16 mouse cellular contexts compared by ENCODE assay signal in genomic region chr2:71626404-71626803, GRCm38 (mm10).
DNase-seq lines count a peak whose midpoint lies in the region; ATAC-seq and TF ChIP-seq lines count a peak whose summit lies in the region.
"Had no signal": no experiment of that assay in that cellular context is flagged by ENCODE, and none has a peak within 500 bp of the region (broad histone marks: within the 10 kb centered on the region; RNA-seq: fewer than 3 reads in every experiment).

No protein-coding gene starts in this region.

- H3K4me3 ChIP-seq in forebrain, embryonic 13.5 days = no peak overlapping the region
- H3K4me3 ChIP-seq in forebrain, postnatal 0 days (ENCODE audit: low read depth, low read length) = no peak overlapping the region
- H3K4me3 ChIP-seq in midbrain, embryonic 10.5 days = no peak overlapping the region
- H3K4me3 ChIP-seq in midbrain, postnatal 0 days (ENCODE audit: low read depth, low read length) = no peak overlapping the region
- H3K4me3 ChIP-seq in intestine, postnatal 0 days (ENCODE audit: low read depth, low read length) = 0 out of 2 replicates have a peak overlapping the region, but pooled peaks have one; percentile 5
- no peak overlapping the region for H3K4me3 ChIP-seq in stomach, embryonic 16.5 days (replicated peaks; ENCODE audit: low read length)
- H3K4me3 ChIP-seq: embryonic facial prominence, embryonic 12.5 days; forebrain, embryonic 12.5 days; liver, embryonic 12.5 days had no signal

- no peaks in the 10 kb centered on the region for H3K27me3 ChIP-seq in forebrain, embryonic 13.5 days
- no peaks in the 10 kb centered on the region for H3K27me3 ChIP-seq in forebrain, postnatal 0 days (ENCODE audit: insufficient read depth, low read length)
- peaks cover 52% of the 10 kb centered on the region for H3K27me3 ChIP-seq in midbrain, embryonic 10.5 days (ENCODE audit: low read depth, poor library complexity, severe bottlenecking)
- H3K27me3 ChIP-seq in midbrain, postnatal 0 days (ENCODE audit: insufficient read depth, low read length) = no peaks in the 10 kb centered on the region
- H3K27me3 ChIP-seq in intestine, postnatal 0 days (replicated peaks; ENCODE audit: control insufficient read depth, insufficient read depth, low read length) = 0 out of 2 replicates have a peak, but pooled peaks cover 4% of the 10 kb centered on the region
- 0 out of 2 replicates have a peak, but pooled peaks cover 9% of the 10 kb centered on the region for H3K27me3 ChIP-seq in stomach, embryonic 16.5 days (ENCODE audit: control insufficient read depth, insufficient read depth, low read length)
- H3K27me3 ChIP-seq: forebrain, embryonic 12.5 days had no signal

- no peaks in the 10 kb centered on the region for H3K9me3 ChIP-seq in forebrain, embryonic 13.5 days (replicated peaks)
- no peaks in the 10 kb centered on the region for H3K9me3 ChIP-seq in forebrain, postnatal 0 days (ENCODE audit: low read length)
- no peaks in the 10 kb centered on the region for H3K9me3 ChIP-seq in midbrain, embryonic 10.5 days (replicated peaks)
- H3K9me3 ChIP-seq in midbrain, postnatal 0 days (ENCODE audit: low read length) = no peaks in the 10 kb centered on the region
- H3K9me3 ChIP-seq in intestine, postnatal 0 days (ENCODE audit: control insufficient read depth) = no peaks in the 10 kb centered on the region
- no peaks in the 10 kb centered on the region for H3K9me3 ChIP-seq in stomach, embryonic 16.5 days (replicated peaks; ENCODE audit: control insufficient read depth, low read length)
- H3K9me3 ChIP-seq: embryonic facial prominence, embryonic 12.5 days; forebrain, embryonic 12.5 days; liver, embryonic 12.5 days had no signal

- no peak overlapping the region for H3K4me2 ChIP-seq in forebrain, embryonic 13.5 days
- no peak overlapping the region for H3K4me2 ChIP-seq in forebrain, postnatal 0 days (ENCODE audit: low read depth)
- H3K4me2 ChIP-seq in midbrain, postnatal 0 days (ENCODE audit: low read depth, low read length, poor library complexity, severe bottlenecking) = no peak overlapping the region
- peak overlapping the region; percentile 46 for H3K4me2 ChIP-seq in intestine, postnatal 0 days (replicated peaks; ENCODE audit: low read depth)
- H3K4me2 ChIP-seq in stomach, embryonic 16.5 days (ENCODE audit: low read depth, low read length) = peak overlapping the region; percentile 21; the same call in 1 of the 2 replicates
- H3K4me2 ChIP-seq: embryonic facial prominence, embryonic 12.5 days; forebrain, embryonic 12.5 days; liver, embryonic 12.5 days had no signal

- H3K36me3 ChIP-seq in forebrain, embryonic 13.5 days (ENCODE audit: poor library complexity, severe bottlenecking) = no peaks in the 10 kb centered on the region
- H3K36me3 ChIP-seq in forebrain, postnatal 0 days (ENCODE audit: insufficient read depth) = no peaks in the 10 kb centered on the region
- H3K36me3 ChIP-seq in midbrain, embryonic 10.5 days = no peaks in the 10 kb centered on the region
- H3K36me3 ChIP-seq in midbrain, postnatal 0 days (ENCODE audit: insufficient read depth, low read length) = no peaks in the 10 kb centered on the region
- H3K36me3 ChIP-seq in intestine, postnatal 0 days (ENCODE audit: control insufficient read depth, insufficient read depth) = no peaks in the 10 kb centered on the region
- no peaks in the 10 kb centered on the region for H3K36me3 ChIP-seq in stomach, embryonic 16.5 days (ENCODE audit: control insufficient read depth, insufficient read depth, low read length)
- H3K36me3 ChIP-seq: embryonic facial prominence, embryonic 12.5 days; forebrain, embryonic 12.5 days; liver, embryonic 12.5 days had no signal

- DNase-seq in forebrain, postnatal 0 days = no peak
- no peak for DNase-seq in midbrain, embryonic 10.5 days (ENCODE audit: low spot score)
- no peak for DNase-seq in midbrain, postnatal 0 days (ENCODE audit: low spot score)
- DNase-seq in adrenal gland, adult 8-10 months = no peak
- DNase-seq: cerebellum, postnatal 25 days; gastrocnemius, postnatal 10 days; heart, postnatal 36 days; kidney, postnatal 36 days had no signal

- TF ChIP-seq CTCF in forebrain, postnatal 0 days (IDR thresholded peaks at IDR 0.05; ENCODE audit: low read depth) = no peak
- TF ChIP-seq CTCF in midbrain, postnatal 0 days (IDR thresholded peaks at IDR 0.05) = no peak
- no peak for TF ChIP-seq CTCF in intestine, postnatal 0 days (IDR thresholded peaks at IDR 0.05; ENCODE audit: low read depth)

- peak overlapping the region; percentile 78; the same call in 1 of the 2 replicates for H3K27ac ChIP-seq in forebrain, embryonic 13.5 days
- no peak overlapping the region; the same call in 1 of the 2 replicates for H3K27ac ChIP-seq in forebrain, postnatal 0 days (ENCODE audit: low read depth, low read length)
- H3K27ac ChIP-seq in midbrain, embryonic 10.5 days (replicated peaks) = peak overlapping the region; percentile 28; the same call in 1 of the 2 replicates
- H3K27ac ChIP-seq in midbrain, postnatal 0 days (ENCODE audit: low read depth, low read length) = no peak overlapping the region
- no peak overlapping the region for H3K27ac ChIP-seq in intestine, postnatal 0 days (ENCODE audit: low read depth, low read length)
- no peak overlapping the region for H3K27ac ChIP-seq in stomach, embryonic 16.5 days (ENCODE audit: low read length)
- H3K27ac ChIP-seq: embryonic facial prominence, embryonic 12.5 days; liver, embryonic 12.5 days had no signal

- WGBS in forebrain, embryonic 13.5 days = 66% methylated on average over 12 of the region's 12 CpGs
- 67% methylated on average over 12 of the region's 12 CpGs for WGBS in forebrain, postnatal 0 days
- 69% methylated on average over 12 of the region's 12 CpGs for WGBS in midbrain, embryonic 10.5 days
- WGBS in midbrain, postnatal 0 days = 61% methylated on average over 12 of the region's 12 CpGs
- 35% methylated on average over 12 of the region's 12 CpGs for WGBS in intestine, postnatal 0 days
- WGBS in stomach, embryonic 16.5 days = 46% methylated on average over 12 of the region's 12 CpGs

- H3K9ac ChIP-seq in forebrain, embryonic 13.5 days = no peak overlapping the region
- H3K9ac ChIP-seq in forebrain, postnatal 0 days = no peak overlapping the region
- H3K9ac ChIP-seq in midbrain, postnatal 0 days (replicated peaks; ENCODE audit: low read length, poor library complexity, severe bottlenecking) = no peak overlapping the region
- no peak overlapping the region; the same call in 1 of the 2 replicates for H3K9ac ChIP-seq in intestine, postnatal 0 days (ENCODE audit: low read depth, low read length)
- H3K9ac ChIP-seq in stomach, embryonic 16.5 days (ENCODE audit: low read length) = no peak overlapping the region
- H3K9ac ChIP-seq: embryonic facial prominence, embryonic 12.5 days; forebrain, embryonic 12.5 days; liver, embryonic 12.5 days had no signal

- ATAC-seq in forebrain, embryonic 13.5 days = no peak
- ATAC-seq in forebrain, postnatal 0 days = no peak
- no peak for ATAC-seq in midbrain, postnatal 0 days (ENCODE audit: low FRiP score)
- peak; percentile 36; the same call in 1 of the 2 replicates for ATAC-seq in intestine, postnatal 0 days
- no peak for ATAC-seq in stomach, embryonic 16.5 days (ENCODE audit: insufficient read depth, low FRiP score)
- ATAC-seq in activated CD4-positive, CD25-positive, alpha-beta regulatory T cell, adult 4 months = no peak
- ATAC-seq: liver, embryonic 12.5 days; lung, postnatal 0 days had no signal

- H3K4me1 ChIP-seq in forebrain, embryonic 13.5 days = peaks cover 57% of the 10 kb centered on the region
- H3K4me1 ChIP-seq in forebrain, postnatal 0 days (ENCODE audit: insufficient read depth) = peaks cover 20% of the 10 kb centered on the region
- peaks cover 50% of the 10 kb centered on the region for H3K4me1 ChIP-seq in midbrain, embryonic 10.5 days
- 0 out of 2 replicates have a peak, but pooled peaks cover 12% of the 10 kb centered on the region for H3K4me1 ChIP-seq in midbrain, postnatal 0 days (ENCODE audit: insufficient read depth, low read length)
- 0 out of 2 replicates have a peak, but pooled peaks cover 12% of the 10 kb centered on the region for H3K4me1 ChIP-seq in intestine, postnatal 0 days (replicated peaks; ENCODE audit: control insufficient read depth, insufficient read depth, low read length)
- peaks cover 19% of the 10 kb centered on the region; the same call in 1 of the 2 replicates for H3K4me1 ChIP-seq in stomach, embryonic 16.5 days (ENCODE audit: control insufficient read depth, insufficient read depth, low read length)

Comparison
In these comparisons a context has a peak if more than half of its experiments do, and no peak if none do; other contexts are left out.
1. H3K27ac ChIP-seq: peak in forebrain, embryonic 13.5 days (single experiment) and midbrain, embryonic 10.5 days (single experiment); none in forebrain, postnatal 0 days (single experiment), midbrain, postnatal 0 days (single experiment), intestine, postnatal 0 days (single experiment) and stomach, embryonic 16.5 days (single experiment).
2. H3K4me2 ChIP-seq: peak in intestine, postnatal 0 days (single experiment) and stomach, embryonic 16.5 days (single experiment); none in forebrain, embryonic 13.5 days (single experiment), forebrain, postnatal 0 days (single experiment) and midbrain, postnatal 0 days (single experiment).